Mouse (Mus musculus): ENCODE results near the gene Dnttip2. TPM values are rescaled to one million over a fixed set of nuclear protein-coding genes. Genes with fewer than 3 reads are reported as not detected.
A peak's percentile ranks its signal among the peaks of the same experiment; 100 is the strongest.
"Not testable (repeated sequence)": the region's sequence is repeated elsewhere in the genome, so short reads cannot be mapped to it uniquely, and the experiment has no call there.

The Dnttip2 gene
- polyA plus RNA-seq, 1 experiment from 2014 or later, result 48.2 TPM

DNA sequence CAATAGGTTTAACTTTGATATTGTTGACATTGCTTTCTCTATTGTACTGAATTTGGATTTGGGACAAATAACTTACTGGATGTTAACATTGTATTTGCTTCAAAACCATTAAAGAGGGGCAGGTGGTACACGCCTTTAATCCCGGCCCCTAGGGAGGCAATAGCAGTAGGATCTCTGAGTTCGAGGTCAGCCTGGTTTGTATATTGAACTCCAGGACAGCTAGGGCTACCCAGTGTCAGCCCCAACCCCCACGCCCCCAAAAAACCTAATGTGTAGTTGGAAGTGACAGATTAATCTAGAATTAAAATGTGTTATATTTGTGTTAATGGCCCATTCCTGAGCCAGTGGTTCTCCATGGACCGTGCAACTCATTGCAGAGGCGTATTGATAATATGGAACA lies 27.8 kb upstream of the Dnttip2 start:
- Histone ChIP-seq H3K9ac (replicated peaks; ENCODE audit: low read depth, low read length) (peak overlapping the region; percentile 76), H3K27ac (ENCODE audit: low read depth, low read length) (peak overlapping the region; percentile 91; the same call in 1 of the 2 replicates), H3K4me3 (ENCODE audit: low read depth, low read length) (peak overlapping the region; percentile 91), H3K9me3 (ENCODE audit: control insufficient read depth, low read length) (no peaks in the 10 kb centered on the region), H3K4me2 (ENCODE audit: low read depth, low read length) (peak overlapping the region; percentile 68), H3K27me3 (ENCODE audit: control insufficient read depth, insufficient read depth, low read length) (peaks cover 4% of the 10 kb centered on the region; the same call in 1 of the 2 replicates), H3K36me3 (ENCODE audit: control insufficient read depth, insufficient read depth, low read length) (no peaks in the 10 kb centered on the region), H3K4me1 (ENCODE audit: control insufficient read depth, insufficient read depth, low read length) (peaks cover 16% of the 10 kb centered on the region)
- WGBS, result 25% methylated on average over 6 of the region's 6 CpGs
- ATAC-seq (ENCODE audit: low read depth), result no peak

- no peak overlapping the region for H3K27ac ChIP-seq (ENCODE audit: low read depth, low read length)
- peak overlapping the region; percentile 91 for H3K4me3 ChIP-seq (ENCODE audit: low read depth, low read length)
- peak overlapping the region; percentile 68 for H3K4me2 ChIP-seq (ENCODE audit: low read depth, low read length)
- H3K27me3 ChIP-seq (ENCODE audit: control insufficient read depth, insufficient read depth, low read length), result peaks cover 4% of the 10 kb centered on the region; the same call in 1 of the 2 replicates
- H3K4me1 ChIP-seq (ENCODE audit: control insufficient read depth, insufficient read depth, low read length), result peaks cover 16% of the 10 kb centered on the region
- H3K9me3 ChIP-seq (ENCODE audit: control insufficient read depth, low read length), result no peaks in the 10 kb centered on the region
- ATAC-seq (ENCODE audit: low read depth), result no peak
- 69% methylated on average over 12 of the region's 12 CpGs for WGBS
- H3K36me3 ChIP-seq (ENCODE audit: control insufficient read depth, insufficient read depth, low read length), result no peaks in the 10 kb centered on the region
- no peak overlapping the region; the same call in 1 of the 2 replicates for H3K9ac ChIP-seq (replicated peaks; ENCODE audit: low read depth, low read length)
Observed at GRCm38 (mm10) chr3:122246986-122247767, 27.0 kb upstream of the Dnttip2 start.

- Histone ChIP-seq H3K9ac (replicated peaks; ENCODE audit: low read depth, low read length) (no peak overlapping the region), H3K4me2 (ENCODE audit: low read depth, low read length) (peak overlapping the region; percentile 23; the same call in 1 of the 2 replicates), H3K27me3 (ENCODE audit: control insufficient read depth, insufficient read depth, low read length) (peaks cover 4% of the 10 kb centered on the region; the same call in 1 of the 2 replicates), H3K36me3 (ENCODE audit: control insufficient read depth, insufficient read depth, low read length) (no peaks in the 10 kb centered on the region), H3K27ac (ENCODE audit: low read depth, low read length) (no peak overlapping the region), H3K4me3 (ENCODE audit: low read depth, low read length) (no peak overlapping the region), H3K9me3 (ENCODE audit: control insufficient read depth, low read length) (no peaks in the 10 kb centered on the region), H3K4me1 (ENCODE audit: control insufficient read depth, insufficient read depth, low read length) (peaks cover 16% of the 10 kb centered on the region)
- ATAC-seq (ENCODE audit: low read depth), result no peak
- 97% methylated on average over 2 of the region's 2 CpGs for WGBS
Observed at GRCm38 (mm10) chr3:122247768-122248100, 26.5 kb upstream of the Dnttip2 start.

DNA sequence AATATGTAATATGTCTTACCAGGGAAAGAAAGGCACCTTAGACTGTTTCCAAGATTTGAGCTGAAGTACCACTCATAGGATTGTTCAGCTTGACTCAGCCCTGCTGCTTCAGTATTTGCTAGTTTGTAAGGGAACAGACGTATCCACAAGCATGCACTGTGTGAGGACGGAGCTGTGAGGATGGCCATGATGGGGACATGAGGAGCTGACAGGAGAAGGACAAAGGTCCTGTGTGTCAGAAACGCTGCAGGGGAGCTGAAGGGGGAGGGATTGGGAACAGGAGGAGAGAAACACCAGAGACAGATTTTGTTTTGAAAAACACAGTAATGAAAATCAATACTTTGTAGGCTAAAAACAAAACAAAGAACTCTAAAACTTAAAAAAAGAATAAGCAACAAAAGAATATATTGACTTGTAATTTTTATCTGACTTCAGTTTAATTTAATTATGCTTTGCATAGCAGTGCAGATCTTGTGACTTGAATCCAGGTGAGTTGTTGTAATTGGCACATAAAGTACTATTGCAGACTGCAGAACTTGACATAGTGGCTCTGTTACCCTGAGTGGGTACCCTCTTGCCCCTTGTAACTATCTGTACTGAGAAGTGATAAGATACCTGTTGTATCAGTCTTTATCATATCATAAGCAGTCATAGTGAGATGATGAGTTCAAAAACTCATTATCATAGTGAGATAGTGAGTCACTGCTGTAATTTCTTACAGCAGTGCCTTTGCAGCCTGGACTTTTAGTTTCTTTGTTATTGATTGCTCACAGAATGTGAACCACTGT lies 21.5 kb upstream of the Dnttip2 start:
- 52% methylated on average over 3 of the region's 3 CpGs for WGBS
- Histone ChIP-seq H3K4me2 (ENCODE audit: low read depth, low read length) (no peak overlapping the region), H3K9ac (replicated peaks; ENCODE audit: low read depth, low read length) (no peak overlapping the region), H3K27ac (ENCODE audit: low read depth, low read length) (no peak overlapping the region), H3K4me3 (ENCODE audit: low read depth, low read length) (no peak overlapping the region), H3K36me3 (ENCODE audit: control insufficient read depth, insufficient read depth, low read length) (no peaks in the 10 kb centered on the region; the same call in 1 of the 2 replicates), H3K9me3 (ENCODE audit: control insufficient read depth, low read length) (no peaks in the 10 kb centered on the region), H3K4me1 (ENCODE audit: control insufficient read depth, insufficient read depth, low read length) (0 out of 2 replicates have a peak, but pooled peaks cover 3% of the 10 kb centered on the region), H3K27me3 (ENCODE audit: control insufficient read depth, insufficient read depth, low read length) (no peaks in the 10 kb centered on the region)
- no peak for ATAC-seq (ENCODE audit: low read depth)

DNA sequence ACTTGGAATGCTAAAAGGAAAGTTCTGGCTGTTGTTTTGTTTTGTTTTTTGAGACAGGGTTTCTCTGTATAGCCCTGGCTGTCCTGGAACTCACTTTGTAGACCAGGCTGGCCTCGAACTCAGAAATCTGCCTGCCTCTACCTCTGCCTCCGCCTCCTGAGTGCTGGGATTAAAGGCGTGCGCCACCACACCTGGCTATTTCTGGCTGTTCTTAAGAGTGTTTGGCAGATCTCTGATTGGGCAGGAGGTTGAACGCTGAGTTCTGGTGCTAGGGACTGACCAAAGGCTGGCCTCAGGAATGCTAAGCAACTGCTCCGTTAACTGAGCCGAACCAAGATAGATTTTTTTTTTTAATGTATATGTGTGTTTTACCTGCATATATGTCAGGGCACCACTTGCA lies 20.1 kb upstream of the Dnttip2 start:
- not testable (repeated sequence) for H3K27ac ChIP-seq (ENCODE audit: low read depth, low read length); ATAC-seq (ENCODE audit: low read depth)

GRCm38 (mm10) chr3:122269986-122270385 lies 4.2 kb upstream of the Dnttip2 start:
- WGBS, result 77% methylated on average over 5 of the region's 5 CpGs
- no peak overlapping the region for H3K4me3 ChIP-seq (ENCODE audit: low read depth, low read length)
- no peaks in the 10 kb centered on the region for H3K9me3 ChIP-seq (ENCODE audit: control insufficient read depth, low read length)
- no peaks in the 10 kb centered on the region for H3K36me3 ChIP-seq (ENCODE audit: control insufficient read depth, insufficient read depth, low read length)
- no peak overlapping the region for H3K9ac ChIP-seq (replicated peaks; ENCODE audit: low read depth, low read length)
- ATAC-seq (ENCODE audit: low read depth), result no peak
- H3K27me3 ChIP-seq (ENCODE audit: control insufficient read depth, insufficient read depth, low read length), result no peaks in the 10 kb centered on the region
- H3K4me2 ChIP-seq (ENCODE audit: low read depth, low read length), result no peak overlapping the region
- H3K27ac ChIP-seq (ENCODE audit: low read depth, low read length), result no peak overlapping the region
- peaks cover 2% of the 10 kb centered on the region for H3K4me1 ChIP-seq (ENCODE audit: control insufficient read depth, insufficient read depth, low read length)

More for the DNA sequence above, 20.1 kb upstream of the Dnttip2 start:
- WGBS, result 92% methylated on average over 7 of the region's 7 CpGs
- not testable (repeated sequence) for H3K9me3 ChIP-seq (ENCODE audit: control insufficient read depth, low read length); H3K4me1 ChIP-seq (ENCODE audit: control insufficient read depth, insufficient read depth, low read length); H3K27me3 ChIP-seq (ENCODE audit: control insufficient read depth, insufficient read depth, low read length); H3K4me3 ChIP-seq (ENCODE audit: low read depth, low read length); H3K9ac ChIP-seq (replicated peaks; ENCODE audit: low read depth, low read length); H3K4me2 ChIP-seq (ENCODE audit: low read depth, low read length); H3K36me3 ChIP-seq (ENCODE audit: control insufficient read depth, insufficient read depth, low read length)

GRCm38 (mm10) chr3:122272565-122272964 lies 1.6 kb upstream of the Dnttip2 start:
- WGBS, result 81% methylated on average over 1 of the region's 1 CpGs
- Histone ChIP-seq H3K36me3 (ENCODE audit: control insufficient read depth, insufficient read depth, low read length) (peaks cover 11% of the 10 kb centered on the region; the same call in 1 of the 2 replicates), H3K4me1 (ENCODE audit: control insufficient read depth, insufficient read depth, low read length) (peaks cover 17% of the 10 kb centered on the region)
- H3K27me3 ChIP-seq (ENCODE audit: control insufficient read depth, insufficient read depth, low read length); H3K9me3 ChIP-seq (ENCODE audit: control insufficient read depth, low read length); H3K4me2 ChIP-seq (ENCODE audit: low read depth, low read length); H3K4me3 ChIP-seq (ENCODE audit: low read depth, low read length); ATAC-seq (ENCODE audit: low read depth); H3K9ac ChIP-seq (replicated peaks; ENCODE audit: low read depth, low read length); H3K27ac ChIP-seq (ENCODE audit: low read depth, low read length): not testable (repeated sequence)

GRCm38 (mm10) chr3:122273407-122274240 lies 564 bp upstream of the Dnttip2 start:
- WGBS, result 10% methylated on average over 19 of the region's 20 CpGs

More at GRCm38 (mm10) chr3:122273407-122274240, 564 bp upstream of the Dnttip2 start:
- Histone ChIP-seq H3K27me3 (ENCODE audit: control insufficient read depth, insufficient read depth, low read length) (no peaks in the 10 kb centered on the region), H3K36me3 (ENCODE audit: control insufficient read depth, insufficient read depth, low read length) (peaks cover 15% of the 10 kb centered on the region; the same call in 1 of the 2 replicates), H3K4me1 (ENCODE audit: control insufficient read depth, insufficient read depth, low read length) (peaks cover 26% of the 10 kb centered on the region), H3K9me3 (ENCODE audit: control insufficient read depth, low read length) (no peaks in the 10 kb centered on the region), H3K27ac (ENCODE audit: low read depth, low read length) (no peak overlapping the region; the same call in 1 of the 2 replicates), H3K4me3 (ENCODE audit: low read depth, low read length) (peak overlapping the region; percentile 72), H3K4me2 (ENCODE audit: low read depth, low read length) (peak overlapping the region; percentile 38), H3K9ac (replicated peaks; ENCODE audit: low read depth, low read length) (no peak overlapping the region)
- ATAC-seq (ENCODE audit: low read depth), result no peak
